Mouse (Mus musculus) inflammation-experienced regulatory T-cells, adult 6 months (primary cell): ENCODE measurements at regions not wholly inside any gene's neighbourhood (a gene's known extent, or its start where the extent isn't known, plus 50 kb on each side); places are given as distances from the start of the nearest gene placed in this dataset.
"Not testable (repeated sequence)": the region's sequence is repeated elsewhere in the genome, so short reads cannot be mapped to it uniquely, and the experiment has no call there.

Source experiments
- ATAC-seq: one replicate; pipeline ENCODE4 v1.8.0; 2017

DNA sequence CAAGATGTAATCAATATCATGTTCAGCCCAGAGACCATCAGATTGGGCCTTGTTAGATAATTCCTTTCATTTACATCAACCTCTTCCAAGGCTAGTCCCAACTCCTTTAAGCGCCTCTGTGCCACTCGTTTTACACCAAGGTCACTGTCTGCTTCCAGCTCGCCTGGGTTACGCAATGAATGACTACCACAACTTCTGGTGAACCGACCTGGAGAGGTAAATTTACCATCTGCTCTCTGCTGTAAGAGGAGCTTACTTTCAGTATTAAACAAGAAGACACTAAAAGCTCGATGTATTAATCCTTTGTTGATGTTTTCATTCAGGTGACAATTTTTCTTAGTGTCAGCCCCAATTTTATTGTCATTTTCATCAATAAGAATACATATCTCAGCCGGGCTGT is 51.7 kb upstream of the Fam174b start:
- ATAC-seq = no peak

GRCm38 (mm10) chr7:73686245-73686644 is 53.9 kb upstream of the Fam174b start:
- not testable (repeated sequence) for ATAC-seq

DNA sequence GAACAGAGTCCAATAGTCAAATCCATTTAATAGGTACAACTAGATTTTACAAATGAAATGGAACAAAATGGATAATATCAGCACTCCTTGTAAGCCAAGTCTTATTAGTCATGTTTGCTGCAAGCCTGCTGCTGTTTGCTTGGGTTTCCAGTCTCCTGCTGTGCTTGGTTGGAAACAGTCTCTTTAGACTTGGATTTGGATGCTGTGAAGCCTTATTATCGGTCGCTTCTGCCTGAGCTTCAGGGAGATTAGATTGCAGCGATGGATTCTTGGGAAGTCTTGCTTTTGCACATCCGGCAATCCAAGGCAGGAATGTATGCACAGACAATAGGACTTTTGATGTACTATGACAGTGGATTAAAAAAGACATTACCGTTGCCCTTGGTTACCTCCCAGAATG is 57.3 kb upstream of the Fam174b start:
- no peak for ATAC-seq

GRCm38 (mm10) chr7:73670598-73670997 is 69.5 kb upstream of the Fam174b start:
- no peak for ATAC-seq

DNA sequence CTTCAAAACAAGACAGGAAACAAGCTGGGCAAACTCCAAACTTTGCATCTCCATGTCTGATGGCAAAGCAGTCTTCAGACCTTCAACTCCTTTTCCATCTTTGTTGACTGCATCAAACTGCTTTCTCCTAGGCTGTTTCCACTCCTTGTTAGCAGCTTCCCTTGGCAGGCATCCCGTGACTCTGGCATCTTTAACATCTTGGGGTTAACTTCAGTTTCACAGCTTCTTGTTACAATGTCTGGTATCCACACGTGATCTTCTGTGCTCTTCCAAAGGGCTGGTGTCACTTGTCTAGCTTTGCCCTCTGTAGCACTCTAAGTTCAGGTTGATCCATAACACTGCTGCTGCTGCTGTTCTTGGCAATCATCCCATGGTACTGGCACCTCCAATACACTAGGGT is 71.3 kb upstream of the Fam174b start:
- ATAC-seq = no peak

DNA sequence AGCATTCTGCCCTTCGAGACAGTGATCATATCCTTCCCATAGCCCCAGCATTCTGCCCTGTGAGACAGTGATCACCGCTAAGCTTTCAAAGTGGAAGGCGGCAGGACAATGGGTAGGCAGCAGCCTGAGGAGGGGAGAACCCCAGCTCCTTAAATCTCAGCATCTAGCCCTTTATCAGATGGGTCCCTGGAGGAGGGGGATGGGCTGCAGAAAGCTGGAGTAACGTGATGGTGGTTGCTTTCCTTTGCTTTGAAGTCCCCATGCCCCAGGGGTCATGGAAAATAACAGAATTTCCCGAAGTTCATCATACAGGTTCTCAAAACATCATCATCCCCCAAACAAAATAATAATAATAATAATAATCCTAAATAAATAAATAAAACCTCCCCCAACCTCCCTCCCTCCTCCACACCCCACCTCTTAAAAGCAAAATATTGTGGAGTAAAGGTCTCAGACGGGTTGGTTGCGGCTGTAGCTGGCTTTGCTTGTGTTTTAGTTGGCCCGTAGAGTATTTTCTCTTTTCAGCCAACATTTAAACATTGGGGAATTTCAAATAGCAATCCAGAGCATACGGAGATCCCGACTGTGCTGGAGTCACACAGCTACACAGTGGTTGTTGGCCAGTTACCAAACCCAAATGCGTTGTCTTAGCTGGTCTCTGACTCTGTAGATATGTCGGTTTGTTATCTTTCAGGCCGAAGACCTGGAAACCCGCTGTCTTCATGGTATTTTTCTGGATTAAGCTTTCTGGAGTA is 73.0 kb upstream of the Fam174b start:
- ATAC-seq = no peak

DNA sequence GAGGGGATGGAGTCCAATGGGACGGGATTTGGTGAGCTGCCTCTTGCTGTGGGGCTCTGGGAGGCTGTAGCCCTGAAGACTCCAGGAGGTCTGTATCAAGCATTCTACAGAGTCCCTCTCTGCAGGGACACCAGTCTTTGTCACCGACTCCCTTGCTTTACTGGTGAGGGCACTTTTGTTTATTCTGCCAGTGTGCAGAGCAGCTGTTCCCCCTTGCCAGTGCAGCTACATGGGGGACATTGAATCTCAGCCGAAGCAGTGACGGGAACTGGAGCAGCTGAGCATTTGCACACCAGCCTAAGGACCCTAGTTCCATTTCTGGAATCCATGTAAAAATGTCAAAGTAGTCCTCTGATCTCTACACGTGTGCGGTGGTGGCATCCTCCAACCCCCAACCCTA is 75.1 kb upstream of the Fam174b start:
- no peak for ATAC-seq

- no peak for ATAC-seq
These were observed 77.6 kb upstream of the Fam174b start for GRCm38 (mm10) chr7:73662536-73662935.

DNA sequence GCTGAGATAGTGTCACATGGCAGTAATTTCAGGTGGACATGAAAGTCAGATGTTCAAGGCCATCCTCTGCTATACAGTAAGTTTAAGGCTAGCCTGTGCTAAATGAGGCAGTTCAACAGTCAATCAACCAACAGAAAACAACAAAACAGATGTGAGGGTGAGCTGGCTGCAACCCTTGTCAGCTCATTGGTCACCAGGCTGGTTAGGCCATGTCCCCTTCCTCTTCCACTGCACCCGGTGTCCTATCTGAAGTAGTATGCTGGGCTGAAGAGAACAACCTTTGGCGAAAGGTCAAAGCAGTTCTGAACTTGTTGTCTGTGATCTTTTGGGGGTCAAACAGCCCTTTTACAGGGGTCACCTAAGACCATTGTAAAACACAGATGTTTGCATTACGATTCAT is 78.2 kb upstream of the Fam174b start:
- no peak for ATAC-seq

DNA sequence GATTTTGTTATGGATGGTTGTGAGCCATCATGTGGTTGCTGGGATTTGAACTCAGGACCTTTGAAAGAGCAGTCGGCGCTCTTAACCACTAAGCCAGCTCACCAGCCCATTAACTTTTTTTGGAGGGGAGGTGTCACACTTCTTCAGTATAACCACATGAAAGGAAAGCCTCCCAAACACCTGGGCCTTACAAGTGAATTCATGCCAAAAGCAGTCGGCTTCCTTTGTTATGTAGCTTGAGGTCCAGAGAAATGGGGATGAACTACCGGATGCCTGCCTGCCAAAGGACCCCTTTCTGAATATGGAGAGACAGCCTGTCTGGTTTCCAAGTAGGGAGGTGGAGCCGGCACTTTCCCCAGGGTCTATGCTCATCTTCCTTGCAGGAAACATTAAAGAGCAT is 80.6 kb upstream of the Fam174b start:
- no peak for ATAC-seq

DNA sequence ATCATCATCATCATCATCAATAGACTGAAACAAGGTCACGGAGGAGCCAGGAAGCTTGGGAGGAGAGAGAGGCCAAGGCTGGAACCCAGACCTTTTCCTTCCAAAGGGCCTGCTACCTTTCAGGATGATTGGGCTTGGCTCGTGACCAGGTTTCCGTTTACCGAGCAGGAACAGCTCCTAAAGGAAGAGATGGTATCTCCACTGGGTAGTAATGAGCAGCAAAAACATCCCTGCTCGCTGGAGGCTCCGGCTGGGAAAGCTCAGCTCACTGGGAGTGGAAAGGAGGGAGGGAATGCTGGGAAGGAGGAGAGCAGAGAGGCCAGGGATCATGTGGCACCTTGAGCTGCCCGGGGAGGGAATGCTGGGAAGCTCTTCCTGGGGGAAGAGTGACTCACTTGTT is 82.8 kb upstream of the Fam174b start:
- ATAC-seq = no peak

GRCm38 (mm10) chr7:73656424-73656795 is 83.7 kb upstream of the Fam174b start:
- not testable (repeated sequence) for ATAC-seq

DNA sequence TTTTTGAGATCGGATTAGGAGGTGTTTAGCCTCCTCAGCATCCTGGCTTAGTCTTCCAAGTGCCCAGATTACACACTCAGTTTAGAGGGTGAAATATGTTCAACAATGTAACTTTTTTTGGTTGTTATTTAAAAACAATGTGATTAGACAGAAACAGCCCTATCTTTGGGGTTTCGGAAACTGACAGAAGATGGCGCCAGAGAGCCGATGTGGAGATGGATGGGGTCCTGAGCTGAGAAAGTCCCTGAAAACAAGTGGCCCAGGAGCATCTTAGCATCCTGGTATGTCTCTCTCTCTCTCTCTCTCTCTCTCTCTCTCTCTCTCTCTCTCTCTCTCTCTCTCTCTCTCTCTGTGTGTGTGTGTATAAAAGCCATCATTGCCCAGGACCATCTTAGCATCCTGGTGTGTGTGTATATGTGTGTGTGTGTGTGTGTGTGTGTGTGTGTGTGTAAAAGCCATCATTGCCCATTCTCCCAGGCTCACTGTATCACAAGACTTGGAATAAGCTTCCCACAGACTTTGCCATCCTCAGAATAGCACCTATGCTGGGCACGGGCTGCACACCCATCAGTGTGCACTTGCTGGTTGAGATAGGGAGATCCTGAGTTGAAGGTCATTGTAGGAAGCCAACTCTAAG is 84.2 kb upstream of the Fam174b start:
- ATAC-seq = no peak

DNA sequence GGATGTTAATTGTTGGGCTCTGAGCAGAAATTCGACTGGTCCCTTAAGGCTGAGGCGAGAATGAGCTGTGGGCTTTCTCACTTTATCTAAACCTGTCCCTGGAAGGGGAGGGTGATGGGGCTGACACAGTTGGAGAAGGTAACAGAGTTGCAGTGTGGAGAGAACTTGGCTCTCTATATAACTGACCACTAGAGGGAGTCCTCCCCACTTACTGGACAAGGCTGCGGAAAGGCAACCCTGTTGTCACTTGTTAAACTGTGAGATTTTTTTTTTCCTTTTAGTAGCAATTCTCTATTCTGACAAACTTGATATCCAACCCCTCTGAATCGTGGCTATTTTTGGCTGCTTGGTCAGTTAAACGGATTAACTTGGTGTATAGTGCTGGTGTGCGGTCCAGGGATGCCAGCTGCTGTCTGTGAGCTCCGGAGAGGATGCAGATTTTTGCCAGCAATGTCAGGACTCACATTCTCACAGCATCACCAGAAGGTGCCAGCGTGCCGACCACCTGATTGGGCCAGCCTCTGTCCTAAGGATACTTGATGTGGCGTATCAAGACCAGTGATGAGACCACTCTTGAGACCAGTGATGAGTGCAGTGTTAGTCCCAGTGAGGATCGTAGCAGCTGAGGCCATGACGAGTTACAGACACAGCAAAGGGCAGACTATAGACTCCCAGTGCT is 85.8 kb upstream of the Fam174b start:
- ATAC-seq = peak; percentile 43

DNA sequence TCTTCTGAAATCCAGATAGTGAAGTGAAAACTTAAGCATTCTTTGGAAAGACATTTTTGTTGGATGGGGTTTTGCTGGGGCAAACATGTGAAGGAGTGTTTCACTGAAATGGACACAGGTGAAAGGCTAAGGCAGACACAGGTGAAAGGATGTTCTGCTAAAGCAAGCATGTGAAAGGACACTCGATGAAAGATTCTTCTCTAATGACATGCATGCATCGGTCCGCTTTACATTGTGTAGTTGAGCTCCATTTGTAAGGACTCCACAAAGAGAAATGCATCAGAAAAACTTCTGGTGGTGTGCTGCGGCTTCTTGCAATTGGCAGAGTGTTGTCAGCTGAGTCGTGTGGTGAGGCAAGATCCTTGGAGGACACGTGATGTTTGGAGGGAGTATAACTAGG is 89.2 kb upstream of the Fam174b start:
- no peak for ATAC-seq

- peak; percentile 61 for ATAC-seq
These were observed 92.1 kb upstream of the Fam174b start for GRCm38 (mm10) chr7:73648010-73648409.

DNA sequence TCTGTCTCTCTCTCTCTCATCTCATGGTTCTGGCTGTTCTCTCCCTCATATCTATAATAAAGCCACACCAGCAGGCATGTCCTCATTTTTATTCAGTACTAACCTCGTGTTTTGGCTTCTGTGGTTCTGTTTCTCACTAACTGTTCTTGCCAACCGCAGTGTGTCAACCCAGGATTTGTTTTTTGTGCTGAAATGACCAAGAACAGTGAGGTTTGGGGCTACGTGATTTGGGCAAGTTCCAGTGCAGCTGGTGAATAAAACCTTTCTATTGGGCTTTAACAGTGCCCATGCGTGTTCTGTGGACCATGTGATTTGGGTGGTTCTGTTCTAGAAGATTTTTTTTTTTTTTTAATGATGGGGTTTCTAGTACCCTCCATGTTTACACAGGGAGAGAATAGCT is 93.0 kb upstream of the Fam174b start:
- ATAC-seq = no peak

GRCm38 (mm10) chr7:73646711-73647110 is 93.4 kb upstream of the Fam174b start:
- ATAC-seq = no peak

DNA sequence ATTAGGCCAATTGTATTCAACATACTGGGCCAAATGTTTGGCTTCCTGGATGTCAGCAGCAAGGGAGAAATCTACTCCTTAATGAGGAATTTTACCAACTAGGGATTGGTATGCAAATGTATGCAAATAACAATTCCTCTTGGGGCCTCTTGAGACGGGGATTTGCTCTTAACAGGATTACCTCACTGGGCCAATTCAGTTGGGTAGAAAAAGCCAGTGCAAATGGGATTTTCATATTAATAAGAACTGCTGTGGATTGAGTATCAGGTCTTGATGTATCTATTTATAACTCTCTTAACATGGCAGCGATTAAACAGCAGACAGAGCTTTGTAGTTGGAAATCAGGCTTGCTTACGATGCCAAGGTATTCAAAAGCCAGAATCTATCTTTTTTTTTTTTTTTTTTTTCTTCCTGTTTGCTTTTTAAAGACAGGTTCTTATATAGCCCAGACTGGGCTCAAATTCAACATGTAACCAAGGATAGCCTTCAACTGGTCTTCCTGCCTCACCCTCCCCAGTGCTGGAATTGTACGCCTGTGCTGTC is 95.7 kb upstream of the Fam174b start:
- ATAC-seq = no peak

DNA sequence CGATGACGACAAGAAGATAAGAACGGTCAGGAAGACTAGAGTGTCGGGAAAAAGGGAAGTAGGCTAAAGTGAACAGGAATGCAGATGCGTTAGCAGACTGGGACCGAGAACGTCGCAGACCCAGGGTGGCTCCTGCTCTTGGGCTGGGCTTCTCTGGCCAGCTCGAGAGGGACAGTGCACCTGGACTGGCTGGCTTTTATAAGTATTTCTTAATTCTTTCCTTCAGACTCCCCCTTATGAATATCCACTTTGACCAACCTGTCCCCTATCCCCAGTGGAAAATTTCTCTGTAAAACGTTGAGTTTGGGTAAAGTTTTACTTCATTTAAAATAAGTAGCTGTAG is 96.1 kb upstream of the Fam174b start:
- ATAC-seq = no peak

GRCm38 (mm10) chr7:73643306-73643992 is 96.7 kb upstream of the Fam174b start:
- ATAC-seq = no peak

DNA sequence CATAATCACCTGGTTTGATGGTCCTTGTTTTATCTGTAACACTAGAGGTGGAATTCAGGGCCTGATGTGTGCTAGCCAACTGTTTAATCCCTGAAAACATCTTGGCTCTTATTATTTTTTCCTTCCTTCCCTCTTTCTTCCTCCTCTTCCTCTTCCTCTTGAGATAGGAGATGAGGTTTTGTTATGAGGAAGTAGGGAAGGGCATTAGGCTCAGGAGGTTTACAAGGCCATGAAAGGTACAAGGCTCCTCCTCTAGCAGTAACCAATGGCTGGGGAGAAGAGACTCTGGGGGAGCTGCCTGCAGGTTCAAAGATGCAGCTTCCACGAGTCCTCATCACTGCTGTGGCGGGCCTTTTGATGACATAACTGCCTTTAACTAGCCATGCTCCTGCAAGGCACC is 98.6 kb upstream of the Chd2 start:
- no peak for ATAC-seq

- ATAC-seq = peak; percentile 94
These were observed 96.1 kb upstream of the Chd2 start for GRCm38 (mm10) chr7:73637810-73638125.
